Mouse (Mus musculus) CH12.LX (cell line): ENCODE data around the gene Fam228b. TPM values are rescaled to one million over a fixed set of nuclear protein-coding genes. Genes with fewer than 3 reads are reported as not detected.

Experiments
- DNase-seq: peaks from one replicate; pipeline ENCODE4 v3.0.0-alpha.2; 2013; ENCODE audit errors: extremely low read depth
- H3K27ac ChIP-seq: 2 replicates; pipeline ENCODE4 v1.5.1; 2012; ENCODE audit warnings: low read depth, mild to moderate bottlenecking, control low read depth, moderate library complexity; ENCODE audit not compliant: insufficient read depth
- H3K27me3 ChIP-seq: replicated peaks from 2 replicates; pipeline ENCODE3; 2012; ENCODE audit warnings: inconsistent platforms
- H3K36me3 ChIP-seq, 2 experiments: replicated peaks in 1 of 2; 2 replicates each; pipeline versions ENCODE3 to v1.6.1; 2012; ENCODE audit warnings: inconsistent platforms in 1 of 2, low read length in 1 of 2, mild to moderate bottlenecking in 1 of 2, mixed read lengths in 1 of 2, moderate library complexity in 1 of 2; ENCODE audit not compliant: control insufficient read depth in 1 of 2, insufficient read depth in 1 of 2
- H3K4me1 ChIP-seq, 2 experiments: 2 replicates each; pipeline ENCODE4 v1.6.1; 2012; ENCODE audit warnings: inconsistent platforms in 1 of 2, moderate library complexity in 1 of 2; ENCODE audit not compliant: insufficient read depth in 2 of 2, control insufficient read depth in 1 of 2
- H3K4me2 ChIP-seq: 2 replicates; pipeline ENCODE4 v1.6.1; 2012; ENCODE audit warnings: low read depth, mild to moderate bottlenecking, control low read depth; ENCODE audit not compliant: poor library complexity, insufficient read depth, severe bottlenecking
- H3K4me3 ChIP-seq, 3 experiments: fragments of 150-350 bp in 1 of 3; sonication (generic) in 1 of 3; replicated peaks in 1 of 3; 2 replicates each; pipeline versions ENCODE3 to v1.5.1; 2011 to 2012; ENCODE audit warnings: low read depth in 2 of 3, low read length in 2 of 3, mild to moderate bottlenecking in 2 of 3, moderate library complexity in 2 of 3, control low read depth in 1 of 3, improper control_type of control experiment in 1 of 3, inconsistent platforms in 1 of 3, mixed read lengths in 1 of 3; ENCODE audit not compliant: poor library complexity in 1 of 3
- H3K79me2 ChIP-seq: replicated peaks from 2 replicates; pipeline ENCODE4 v1.6.1; 2012; ENCODE audit warnings: mild to moderate bottlenecking, moderate library complexity; ENCODE audit not compliant: control insufficient read depth, poor library complexity, insufficient read depth, severe bottlenecking; ENCODE audit errors: extremely low read depth
- H3K9ac ChIP-seq: 2 replicates; pipeline ENCODE4 v1.6.1; 2012; ENCODE audit warnings: low read depth, mild to moderate bottlenecking, control low read depth, moderate library complexity; ENCODE audit not compliant: insufficient read depth
- H3K9me3 ChIP-seq: replicated peaks from 2 replicates; pipeline ENCODE3; 2012; ENCODE audit warnings: low read length, inconsistent platforms, mixed read lengths
- E2F4 ChIP-seq: IDR thresholded peaks from 2 replicates; pipeline ENCODE4 v1.6.1; 2011; ENCODE audit warnings: low read depth, low read length, improper control_type of control experiment; ENCODE audit not compliant: insufficient replicate concordance
- ELF1 ChIP-seq: IDR thresholded peaks from 2 replicates; pipeline ENCODE4 v1.6.1; 2014; ENCODE audit warnings: low read depth, mild to moderate bottlenecking, inconsistent platforms, low read length, improper control_type of control experiment
- EP300 ChIP-seq: IDR thresholded peaks from 2 replicates; pipeline ENCODE4 v1.6.1; 2011; ENCODE audit warnings: low read length, improper control_type of control experiment
- GABPA ChIP-seq: IDR thresholded peaks from 2 replicates; pipeline ENCODE4 v1.6.1; 2012; ENCODE audit warnings: low read depth, low read length, improper control_type of control experiment, inconsistent platforms; ENCODE audit not compliant: insufficient replicate concordance
- HCFC1 ChIP-seq: IDR thresholded peaks from 2 replicates; pipeline ENCODE4 v1.6.1; 2012; ENCODE audit warnings: low read depth, mild to moderate bottlenecking, inconsistent platforms, low read length, improper control_type of control experiment
- IRF4 ChIP-seq: IDR thresholded peaks from 2 replicates; pipeline ENCODE4 v1.6.1; 2014; ENCODE audit warnings: low read depth, mild to moderate bottlenecking, inconsistent platforms, low read length, improper control_type of control experiment
- KAT2A ChIP-seq: IDR thresholded peaks from 2 replicates; pipeline ENCODE4 v1.6.1; 2012; ENCODE audit warnings: low read length, improper control_type of control experiment, inconsistent platforms; ENCODE audit not compliant: insufficient replicate concordance
- MAX ChIP-seq: IDR thresholded peaks from 2 replicates; pipeline ENCODE4 v1.6.1; 2011; ENCODE audit warnings: low read length, improper control_type of control experiment
- MEF2A ChIP-seq: IDR thresholded peaks from 2 replicates; pipeline ENCODE4 v1.6.1; 2014; ENCODE audit warnings: low read depth, mild to moderate bottlenecking, inconsistent platforms, low read length, improper control_type of control experiment, borderline replicate concordance
- MXI1 ChIP-seq: IDR thresholded peaks from 2 replicates; pipeline ENCODE4 v1.6.1; 2011; ENCODE audit warnings: mild to moderate bottlenecking, low read depth, low read length, improper control_type of control experiment
- NELFE ChIP-seq: IDR thresholded peaks from 2 replicates; pipeline ENCODE4 v1.6.1; 2011; ENCODE audit warnings: low read depth, low read length, improper control_type of control experiment
- NRF1 ChIP-seq: IDR thresholded peaks from 2 replicates; pipeline ENCODE4 v1.6.1; 2014; ENCODE audit warnings: low read depth, mild to moderate bottlenecking, inconsistent platforms, low read length, improper control_type of control experiment, moderate library complexity
- PAX5 ChIP-seq: IDR thresholded peaks from 2 replicates; pipeline ENCODE4 v1.6.1; 2012; ENCODE audit warnings: low read length, inconsistent platforms, mixed read lengths
- POLR2A ChIP-seq: IDR thresholded peaks from 2 replicates; pipeline ENCODE4 v1.6.1; 2011; ENCODE audit warnings: low read depth, mild to moderate bottlenecking, improper control_type of control experiment, low read length
- RAD21 ChIP-seq: IDR thresholded peaks from 2 replicates; pipeline ENCODE4 v1.6.1; 2011; ENCODE audit warnings: low read depth, mild to moderate bottlenecking, low read length, improper control_type of control experiment, moderate library complexity
- RCOR1 ChIP-seq: conservative IDR thresholded peaks from 2 replicates; pipeline ENCODE4 v1.6.1; 2012; ENCODE audit warnings: low read depth, mild to moderate bottlenecking, inconsistent platforms, low read length, improper control_type of control experiment
- TBP ChIP-seq: conservative IDR thresholded peaks from 2 replicates; pipeline ENCODE4 v1.6.1; 2011; ENCODE audit warnings: low read depth, low read length, improper control_type of control experiment
- TCF12 ChIP-seq: IDR thresholded peaks from 2 replicates; pipeline ENCODE4 v1.6.1; 2014; ENCODE audit warnings: low read depth, mild to moderate bottlenecking, inconsistent platforms, low read length, improper control_type of control experiment
- UBTF ChIP-seq: IDR thresholded peaks from 2 replicates; pipeline ENCODE4 v1.6.1; 2012; ENCODE audit warnings: low read depth, mild to moderate bottlenecking, inconsistent platforms, low read length, improper control_type of control experiment, moderate library complexity
- USF1 ChIP-seq: IDR thresholded peaks from 2 replicates; pipeline ENCODE4 v1.6.1; 2014; ENCODE audit warnings: low read depth, mild to moderate bottlenecking, inconsistent platforms, low read length, improper control_type of control experiment
- ZC3H11A ChIP-seq: IDR thresholded peaks from 2 replicates; pipeline ENCODE4 v1.6.1; 2012; ENCODE audit warnings: low read depth, mild to moderate bottlenecking, inconsistent platforms, low read length, improper control_type of control experiment
- ZNF384 ChIP-seq: IDR thresholded peaks from 2 replicates; pipeline ENCODE4 v1.6.1; 2012; ENCODE audit warnings: low read depth, low read length, improper control_type of control experiment, inconsistent platforms
- dilution Hi-C: fragments of 300-500 bp; cut with MboI; formaldehyde crosslinking; loops from 2 replicates; pipeline ENCODE4 v1.14.3; 2020; ENCODE audit warnings: low sequenced_read_pairs; ENCODE audit not compliant: extremely low pct_unique_long_range_greater_than_20kb, extremely low pct_ligation_motif_present
- in situ Hi-C: fragments of 300-500 bp; cut with MboI; formaldehyde crosslinking; loops from 3 replicates; pipeline ENCODE4 v1.14.3; 2019; ENCODE audit warnings: low sequenced_read_pairs, low pct_ligation_motif_present, low pct_unique_long_range_greater_than_20kb, mixed read lengths
- polyA plus RNA-seq: library from polyadenylated mRNA; unstranded; fragments of >175 nt; gene quantifications from 2 replicates; pipeline ENCODE4 v1.2.1, GENCODE M21; 2012; ENCODE audit warnings: low read depth; ENCODE audit not compliant: insufficient read length
- total RNA-seq, 2 experiments: library from RNA; depleted of rRNA; stranded (reverse); fragments of 300-350 nt in 1 of 2; fragments of >200 nt in 1 of 2; gene quantifications; 2 replicates each; pipeline ENCODE4 v1.2.3; 2012 to 2014

The Fam228b gene
- total and polyA plus RNA-seq, 3 experiments = 0.13 TPM; not detected in 2

DNA sequence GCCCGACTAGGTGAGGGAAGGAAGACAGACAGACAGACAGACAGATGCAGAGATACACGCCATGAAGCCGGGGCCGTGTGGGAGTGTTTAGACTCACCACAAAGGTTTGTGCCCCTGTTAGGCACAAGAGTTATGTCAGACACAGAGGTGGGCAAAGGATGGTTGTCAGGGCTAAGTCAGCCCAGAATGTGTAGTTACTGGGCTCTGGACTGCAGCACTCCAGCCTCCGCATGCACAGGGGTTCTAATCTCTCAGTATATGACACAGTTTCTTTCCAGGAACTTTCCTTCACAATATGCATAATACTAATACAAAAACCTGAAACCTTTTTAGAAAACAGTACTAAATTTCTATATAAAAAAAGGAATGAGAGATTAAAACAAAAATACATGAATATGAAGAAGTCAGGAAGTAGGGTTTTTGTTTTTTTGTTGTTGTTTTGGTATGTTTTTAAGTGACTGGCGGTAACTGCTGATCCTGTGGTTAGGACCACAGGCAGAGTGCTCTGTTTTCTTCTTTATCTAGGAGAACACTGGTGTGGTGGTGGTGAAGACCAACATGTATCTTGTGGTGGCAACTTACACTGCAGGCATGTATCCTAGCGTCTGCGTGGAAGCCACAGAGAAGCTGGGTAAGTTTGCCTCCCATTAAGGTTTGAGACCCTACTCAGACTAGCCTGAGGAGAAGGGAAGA is 6.0 kb upstream of the Fam228b start:
- peaks cover 0 to 3% of the 10 kb centered on the region in 2 experiments; a peak in 1 of 4 replicates for H3K4me1 ChIP-seq
- H3K4me3 ChIP-seq = no peak overlapping the region
- no peaks in the 10 kb centered on the region for H3K9me3 ChIP-seq
- no peaks in the 10 kb centered on the region for H3K27me3 ChIP-seq
- H3K36me3 ChIP-seq = no peaks in the 10 kb centered on the region
- dilution Hi-C loops (no loop called here), in situ Hi-C loops (no loop called here)
- no peak overlapping the region for H3K9ac ChIP-seq
- H3K4me2 ChIP-seq = no peak overlapping the region
- no peak for TF ChIP-seq EP300
- TF ChIP-seq NELFE = no peak
- TF ChIP-seq E2F4 = no peak
- TF ChIP-seq GABPA = no peak
- TF ChIP-seq NRF1 = no peak
- no peak for TF ChIP-seq TBP
- no peak for TF ChIP-seq HCFC1
- TF ChIP-seq PAX5 = no peak
- no peak for TF ChIP-seq MEF2A
- TF ChIP-seq UBTF = no peak
- TF ChIP-seq MXI1 = no peak
- TF ChIP-seq USF1 = no peak
- TF ChIP-seq TCF12 = no peak
- TF ChIP-seq POLR2A = no peak
- no peak for TF ChIP-seq KAT2A
- no peak for TF ChIP-seq RAD21
- TF ChIP-seq IRF4 = no peak
- no peak for TF ChIP-seq ELF1
- no peak for TF ChIP-seq ZC3H11A
- no peak for TF ChIP-seq RCOR1
- H3K79me2 ChIP-seq = no peaks in the 10 kb centered on the region
- DNase-seq = no peak
- no peak overlapping the region for H3K27ac ChIP-seq

DNA sequence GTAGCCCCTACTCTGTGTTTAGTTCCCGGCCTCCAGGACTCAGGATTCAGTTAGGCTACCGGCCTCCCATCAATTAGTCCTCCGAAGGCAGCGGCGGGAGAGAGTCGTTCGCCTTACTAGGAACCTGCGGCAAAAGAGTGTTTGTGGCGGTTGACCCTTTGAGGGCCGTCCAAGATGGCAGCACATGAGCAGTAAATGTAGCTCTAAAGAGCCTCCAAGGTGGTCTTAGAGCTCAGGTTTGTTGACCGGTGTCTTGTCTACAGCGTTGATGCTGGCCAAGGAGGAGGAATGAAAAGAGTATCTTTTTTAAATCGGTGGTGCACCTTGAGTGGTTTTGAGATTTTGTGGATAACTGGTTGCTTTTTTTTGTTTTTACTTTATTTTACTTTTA is 261 bp upstream of the Fam228b start:
- dilution Hi-C loops = no loop called here
- Histone ChIP-seq H3K9me3 (peaks cover 10% of the 10 kb centered on the region), H3K9ac (no peak overlapping the region), H3K79me2 (no peaks in the 10 kb centered on the region)
- TF ChIP-seq MAX (no peak), ZNF384 (no peak), RAD21 (no peak), TBP (no peak)
- TF ChIP-seq, all 38 proteins: peak for 0
- Histone ChIP-seq H3K4me3 (no peak overlapping the region), H3K36me3 (no peaks in the 10 kb centered on the region), H3K4me2 (no peak overlapping the region), H3K4me1 (no peaks in the 10 kb centered on the region), H3K27me3 (no peaks in the 10 kb centered on the region), H3K27ac (no peak overlapping the region)
- in situ Hi-C loops = no loop called here
- DNase-seq = no peak
